Comparison of ENCODE assay signal across 9 mouse cellular contexts in genomic region chr8:109247875-109248274, GRCm38 (mm10).
DNase-seq lines count a peak whose midpoint lies in the region; ATAC-seq and TF ChIP-seq lines count a peak whose summit lies in the region.
"Had no signal": no experiment of that assay in that cellular context is flagged by ENCODE, and none has a peak within 500 bp of the region (broad histone marks: within the 10 kb centered on the region; RNA-seq: fewer than 3 reads in every experiment).

No protein-coding gene starts in this region.

- peak; percentile 21 for DNase-seq in layer of hippocampus, adult 9-11 months
- no peak for DNase-seq in layer of hippocampus, adult 11-12 months (ENCODE audit: low spot score)
- DNase-seq in frontal cortex, postnatal 36 days (ENCODE audit: low spot score in 2 of 2) = peak; percentile 34 to 50
- DNase-seq in yolk sac, embryonic 10.5 days (ENCODE audit: low spot score) = no peak
- DNase-seq in embryo, embryonic 11 days = no peak
- DNase-seq: kidney, adult 2 months; liver, postnatal 0 days had no signal

- TF ChIP-seq CTCF in cortical plate, adult 2 months (IDR thresholded peaks at IDR 0.05; ENCODE audit: extremely low read depth, insufficient read depth, low read length) = peak; percentile 20; the same call in 1 of the 2 replicates

- no peaks in the 10 kb centered on the region for H3K27me3 ChIP-seq in neural tube, embryonic 15.5 days (replicated peaks)

- no peaks in the 10 kb centered on the region for H3K36me3 ChIP-seq in neural tube, embryonic 15.5 days

- no peak for TF ChIP-seq POLR2A in cortical plate, adult 2 months (IDR thresholded peaks at IDR 0.05; ENCODE audit: extremely low read depth, insufficient read depth, low read length)

- peak; percentile 36 for ATAC-seq in neural tube, embryonic 15.5 days (ENCODE audit: low FRiP score)
- ATAC-seq: liver, postnatal 0 days had no signal

- 21% methylated on average over 6 of the region's 6 CpGs for WGBS in neural tube, embryonic 15.5 days

- H3K9ac ChIP-seq in neural tube, embryonic 15.5 days (replicated peaks) = peak overlapping the region; percentile 62
- H3K9ac ChIP-seq: liver, postnatal 0 days had no signal

- peak overlapping the region; percentile 58 for H3K4me2 ChIP-seq in neural tube, embryonic 15.5 days

- H3K4me3 ChIP-seq in cortical plate, adult 2 months (ENCODE audit: insufficient read depth, low read length) = peak overlapping the region; percentile 45
- H3K4me3 ChIP-seq in neural tube, embryonic 15.5 days (replicated peaks) = peak overlapping the region; percentile 46

- no peaks in the 10 kb centered on the region for H3K4me1 ChIP-seq in cortical plate, adult 2 months (ENCODE audit: control insufficient read depth, insufficient read depth, low read length)
- H3K4me1 ChIP-seq in neural tube, embryonic 15.5 days = peaks cover 21% of the 10 kb centered on the region

- no peaks in the 10 kb centered on the region for H3K9me3 ChIP-seq in neural tube, embryonic 15.5 days (replicated peaks)

- H3K27ac ChIP-seq in cortical plate, adult 2 months (ENCODE audit: insufficient read depth, low read length) = peak overlapping the region; percentile 56; the same call in 1 of the 2 replicates
- peak overlapping the region; percentile 80 for H3K27ac ChIP-seq in neural tube, embryonic 15.5 days (replicated peaks)

Comparison
In these comparisons a context has a peak if more than half of its experiments do, and no peak if none do; other contexts are left out.
1. DNase-seq: peak in layer of hippocampus, adult 9-11 months (single experiment) and frontal cortex, postnatal 36 days (2 of 2); none in layer of hippocampus, adult 11-12 months (single experiment), yolk sac, embryonic 10.5 days (single experiment) and embryo, embryonic 11 days (single experiment).